ENCODE assay signal across 8 mouse cellular contexts in genomic region chr2:45115720-45116495, GRCm38 (mm10). TPM values are rescaled to one million over a fixed set of nuclear protein-coding genes. Genes with fewer than 3 reads are reported as not detected.
DNase-seq lines count a peak whose midpoint lies in the region; ATAC-seq and TF ChIP-seq lines count a peak whose summit lies in the region.

No protein-coding gene starts in this region.

- peak overlapping the region; percentile 41; the same call in 1 of the 2 replicates for H3K9ac ChIP-seq in intestine, postnatal 0 days (ENCODE audit: low read depth, low read length)
- H3K9ac ChIP-seq in liver, embryonic 16.5 days (ENCODE audit: low read depth, low read length) = peak overlapping the region; percentile 70
- peak overlapping the region; percentile 57 for H3K9ac ChIP-seq in neural tube, embryonic 15.5 days (replicated peaks)

- H3K4me2 ChIP-seq in intestine, postnatal 0 days (replicated peaks; ENCODE audit: low read depth) = peak overlapping the region; percentile 72
- peak overlapping the region; percentile 99 for H3K4me2 ChIP-seq in liver, embryonic 16.5 days (ENCODE audit: low read depth, low read length)
- H3K4me2 ChIP-seq in neural tube, embryonic 15.5 days = peak overlapping the region; percentile 84

- H3K27me3 ChIP-seq in intestine, postnatal 0 days (replicated peaks; ENCODE audit: control insufficient read depth, insufficient read depth, low read length) = peaks cover 51% of the 10 kb centered on the region
- H3K27me3 ChIP-seq in liver, embryonic 16.5 days (ENCODE audit: control insufficient read depth, insufficient read depth, low read depth, low read length) = peaks cover 8% of the 10 kb centered on the region
- H3K27me3 ChIP-seq in neural tube, embryonic 15.5 days (replicated peaks) = no peaks in the 10 kb centered on the region

- no peak for TF ChIP-seq POLR2A in brain, embryonic 14.5 days (IDR thresholded peaks at IDR 0.05; ENCODE audit: borderline replicate concordance, extremely low read depth, insufficient read depth, insufficient read length, poor library complexity, severe bottlenecking)

- DNase-seq in ovary, postnatal 36 days (ENCODE audit: low spot score) = peak; percentile 65
- DNase-seq in ovary, postnatal 10 days (ENCODE audit: low spot score) = no peak
- DNase-seq in brain, embryonic 14.5 days (ENCODE audit: low read depth) = peak; percentile 86
- peak; percentile 73 to 84 for DNase-seq in heart, adult 18-20 months
- DNase-seq in natural killer cell, adult 2 months (ENCODE audit: low spot score in 2 of 2) = no peak

- no peaks in the 10 kb centered on the region for H3K36me3 ChIP-seq in intestine, postnatal 0 days (ENCODE audit: control insufficient read depth, insufficient read depth)
- H3K36me3 ChIP-seq in liver, embryonic 16.5 days (ENCODE audit: control insufficient read depth, insufficient read depth) = no peaks in the 10 kb centered on the region
- no peaks in the 10 kb centered on the region for H3K36me3 ChIP-seq in neural tube, embryonic 15.5 days

- WGBS in intestine, postnatal 0 days = 5% methylated on average over 23 of the region's 23 CpGs
- 2% methylated on average over 23 of the region's 23 CpGs for WGBS in liver, embryonic 16.5 days (ENCODE audit: insufficient replicate concordance)
- WGBS in neural tube, embryonic 15.5 days = 1% methylated on average over 23 of the region's 23 CpGs

- H3K4me3 ChIP-seq in intestine, postnatal 0 days (ENCODE audit: low read depth, low read length) = peak overlapping the region; percentile 58
- H3K4me3 ChIP-seq in liver, embryonic 16.5 days (ENCODE audit: low read depth, low read length) = peak overlapping the region; percentile 68
- H3K4me3 ChIP-seq in neural tube, embryonic 15.5 days (replicated peaks) = peak overlapping the region; percentile 54

- no peak for TF ChIP-seq CTCF in brain, embryonic 14.5 days (IDR thresholded peaks at IDR 0.05; ENCODE audit: borderline replicate concordance, extremely low read depth, insufficient read depth, insufficient read length)
- TF ChIP-seq CTCF in intestine, postnatal 0 days (IDR thresholded peaks at IDR 0.05; ENCODE audit: low read depth) = no peak

- no peak for ATAC-seq in intestine, postnatal 0 days
- ATAC-seq in liver, embryonic 16.5 days (ENCODE audit: low read depth) = no peak
- no peak for ATAC-seq in neural tube, embryonic 15.5 days (ENCODE audit: low FRiP score)

- no peaks in the 10 kb centered on the region for H3K4me1 ChIP-seq in intestine, postnatal 0 days (replicated peaks; ENCODE audit: control insufficient read depth, insufficient read depth, low read length)
- H3K4me1 ChIP-seq in liver, embryonic 16.5 days (ENCODE audit: control insufficient read depth, low read depth, low read length) = peaks cover 29% of the 10 kb centered on the region
- peaks cover 31% of the 10 kb centered on the region for H3K4me1 ChIP-seq in neural tube, embryonic 15.5 days

- no peaks in the 10 kb centered on the region for H3K9me3 ChIP-seq in intestine, postnatal 0 days (ENCODE audit: control insufficient read depth)
- H3K9me3 ChIP-seq in liver, embryonic 16.5 days (replicated peaks; ENCODE audit: control insufficient read depth, low read length) = no peaks in the 10 kb centered on the region
- no peaks in the 10 kb centered on the region for H3K9me3 ChIP-seq in neural tube, embryonic 15.5 days (replicated peaks)

- peak overlapping the region; percentile 70 for H3K27ac ChIP-seq in intestine, postnatal 0 days (ENCODE audit: low read depth, low read length)
- peak overlapping the region; percentile 64 for H3K27ac ChIP-seq in liver, embryonic 16.5 days (ENCODE audit: low read length)
- H3K27ac ChIP-seq in neural tube, embryonic 15.5 days (replicated peaks) = peak overlapping the region; percentile 85

RNA-seq across cellular contexts. Expression of gene Zeb2, which starts 1.3 kb away (rescaled TPM):
- 33.3 and 46.5 TPM in 2 replicates for polyA plus RNA-seq in brain, embryonic 14.5 days (2012; rRNA removed)
- total RNA-seq in heart, adult 18-20 months (2021) = 10 to 100 TPM; 34.4 to 44.2 TPM
- polyA plus RNA-seq in intestine, postnatal 0 days (2015; fragmentation: Nextera tagmentation; extraction: Ambion mirVana) = 13.1 and 14.2 TPM in 2 replicates
- 12.1 and 12.5 TPM in 2 replicates for polyA plus RNA-seq in liver, embryonic 16.5 days (2015; fragmentation: Nextera tagmentation; extraction: Ambion mirVana)
- polyA plus RNA-seq in neural tube, embryonic 15.5 days (2015; fragmentation: Nextera tagmentation; extraction: Ambion mirVana) = 40.5 and 41.1 TPM in 2 replicates

Comparison
In these comparisons a context has a peak if more than half of its experiments do, and no peak if none do; other contexts are left out.
1. DNase-seq: peak in ovary, postnatal 36 days (single experiment), brain, embryonic 14.5 days (single experiment) and heart, adult 18-20 months (2 of 2); none in ovary, postnatal 10 days (single experiment) and natural killer cell, adult 2 months (0 of 2).
2. Peak in every context shown above with its lines, with median percentiles within 50 percentile points of each other: H3K27ac ChIP-seq, H3K4me2 ChIP-seq, H3K4me3 ChIP-seq and H3K9ac ChIP-seq.